Mouse (Mus musculus) forebrain, embryonic 14.5 days (tissue): ENCODE measurements at regions not wholly inside any gene's neighbourhood (a gene's known extent, or its start where the extent isn't known, plus 50 kb on each side); places are given as distances from the start of the nearest gene placed in this dataset.
"Not testable (repeated sequence)": the region's sequence is repeated elsewhere in the genome, so short reads cannot be mapped to it uniquely, and the experiment has no call there.

Source experiments
- ATAC-seq: fragments of 200-750 bp; cut with Nextera tagmentation; 2 replicates; pipeline ENCODE4 v1.8.0; 2017; ENCODE audit warnings: mild to moderate bottlenecking, moderate library complexity
- DNase-seq: peaks from one replicate; pipeline ENCODE4 v3.0.0-alpha.2; 2015; ENCODE audit warnings: low spot score
- H3K27ac ChIP-seq: fragments of 300-500 bp; sonication (generic); 2 replicates; pipeline ENCODE4 v1.5.1; 2014; ENCODE audit warnings: low read depth, mild to moderate bottlenecking, control low read depth, low read length, moderate library complexity
- H3K27me3 ChIP-seq: fragments of 300-500 bp; sonication (generic); replicated peaks from 2 replicates; pipeline ENCODE4 v1.6.1; 2014; ENCODE audit warnings: low read length, control low read depth, mixed read lengths; ENCODE audit not compliant: control insufficient read depth, insufficient read depth
- H3K36me3 ChIP-seq: fragments of 300-500 bp; sonication (generic); 2 replicates; pipeline ENCODE4 v1.6.1; 2014; ENCODE audit warnings: low read length, control low read depth; ENCODE audit not compliant: control insufficient read depth, insufficient read depth
- H3K4me1 ChIP-seq: fragments of 300-500 bp; sonication (generic); 2 replicates; pipeline ENCODE4 v1.6.1; 2014; ENCODE audit warnings: antibody characterized with exemption, low read length, control low read depth; ENCODE audit not compliant: control insufficient read depth, insufficient read depth
- H3K4me2 ChIP-seq: fragments of 300-500 bp; sonication (generic); 2 replicates; pipeline ENCODE4 v1.6.1; 2014; ENCODE audit warnings: mild to moderate bottlenecking, control low read depth, low read length
- H3K4me3 ChIP-seq: fragments of 300-500 bp; sonication (generic); 2 replicates; pipeline ENCODE4 v1.5.1; 2014; ENCODE audit warnings: low read depth, low read length, control low read depth
- H3K9ac ChIP-seq: fragments of 300-500 bp; sonication (generic); 2 replicates; pipeline ENCODE4 v1.6.1; 2014; ENCODE audit warnings: mild to moderate bottlenecking, low read length, control low read depth, moderate library complexity
- H3K9me3 ChIP-seq: fragments of 300-500 bp; sonication (generic); replicated peaks from 2 replicates; pipeline ENCODE4 v1.6.1; 2016; ENCODE audit warnings: low read length, control low read depth, mixed read lengths; ENCODE audit not compliant: control insufficient read depth
- WGBS: fragments of 180-500 bp; shearing (Covaris S2); extraction: QIAGEN DNeasy Blood & Tissue Kit; methylation state at CpG from one replicate; pipeline ENCODE4 v1.1.7; 2014; 5-methylcytosine and 5-hydroxymethylcytosine counted together

- no peaks in the 10 kb centered on the region for H3K4me1 ChIP-seq
- no peak overlapping the region for H3K9ac ChIP-seq
- no peak overlapping the region for H3K4me2 ChIP-seq
- no peak for ATAC-seq
- H3K36me3 ChIP-seq: no peaks in the 10 kb centered on the region
- H3K9me3 ChIP-seq: no peaks in the 10 kb centered on the region
- H3K27me3 ChIP-seq: no peaks in the 10 kb centered on the region
- H3K4me3 ChIP-seq: no peak overlapping the region
- WGBS: 91% methylated on average over 2 of the region's 2 CpGs
- peak; percentile 29 for DNase-seq
- no peak overlapping the region for H3K27ac ChIP-seq
Observed at GRCm38 (mm10) chr1:189532834-189533233, 130.8 kb upstream of the Kcnk2 start.

GRCm38 (mm10) chr1:189526329-189526728 is 124.3 kb upstream of the Kcnk2 start:
- Histone ChIP-seq H3K9ac (no peak overlapping the region), H3K36me3 (no peaks in the 10 kb centered on the region), H3K9me3 (no peaks in the 10 kb centered on the region), H3K4me2 (no peak overlapping the region), H3K4me1 (no peaks in the 10 kb centered on the region), H3K27ac (no peak overlapping the region), H3K27me3 (no peaks in the 10 kb centered on the region), H3K4me3 (no peak overlapping the region)
- no peak for DNase-seq
- no peak for ATAC-seq
- 87% methylated on average over 5 of the region's 5 CpGs for WGBS

- no peak for DNase-seq
- no peaks in the 10 kb centered on the region for H3K4me1 ChIP-seq
- no peak overlapping the region for H3K4me3 ChIP-seq
- 86% methylated on average over 7 of the region's 7 CpGs for WGBS
- no peaks in the 10 kb centered on the region for H3K36me3 ChIP-seq
- H3K27ac ChIP-seq: no peak overlapping the region
- no peaks in the 10 kb centered on the region for H3K27me3 ChIP-seq
- no peak overlapping the region for H3K9ac ChIP-seq
- H3K4me2 ChIP-seq: no peak overlapping the region
- ATAC-seq: no peak
- H3K9me3 ChIP-seq: no peaks in the 10 kb centered on the region
Observed at GRCm38 (mm10) chr1:189515476-189515875, 113.4 kb upstream of the Kcnk2 start.

GRCm38 (mm10) chr1:189513358-189513757 is 111.3 kb upstream of the Kcnk2 start:
- H3K4me2 ChIP-seq: no peak overlapping the region
- no peak overlapping the region for H3K27ac ChIP-seq
- H3K9ac ChIP-seq: no peak overlapping the region
- no peak overlapping the region for H3K4me3 ChIP-seq
- no peaks in the 10 kb centered on the region; the same call in 1 of the 2 replicates for H3K9me3 ChIP-seq
- no peaks in the 10 kb centered on the region for H3K27me3 ChIP-seq
- WGBS: 70% methylated on average over 4 of the region's 4 CpGs
- no peaks in the 10 kb centered on the region for H3K4me1 ChIP-seq
- ATAC-seq (no peak), DNase-seq (no peak)
- no peaks in the 10 kb centered on the region for H3K36me3 ChIP-seq

- H3K27ac ChIP-seq, H3K36me3 ChIP-seq, H3K27me3 ChIP-seq, H3K4me3 ChIP-seq, ATAC-seq, H3K9ac ChIP-seq, H3K9me3 ChIP-seq, H3K4me1 ChIP-seq, H3K4me2 ChIP-seq: not testable (repeated sequence)
- 75% methylated on average over 1 of the region's 1 CpGs for WGBS
- DNase-seq: peak; percentile 16
Observed at GRCm38 (mm10) chr1:189507301-189507700, 105.2 kb upstream of the Kcnk2 start.

- Histone ChIP-seq H3K27ac (no peak overlapping the region), H3K9ac (no peak overlapping the region), H3K4me1 (no peaks in the 10 kb centered on the region; the same call in 1 of the 2 replicates), H3K4me2 (no peak overlapping the region), H3K4me3 (no peak overlapping the region), H3K36me3 (no peaks in the 10 kb centered on the region), H3K9me3 (no peaks in the 10 kb centered on the region), H3K27me3 (no peaks in the 10 kb centered on the region)
- ATAC-seq (no peak), DNase-seq (no peak)
- WGBS: 91% methylated on average over 3 of the region's 3 CpGs
Observed at GRCm38 (mm10) chr1:189499703-189500102, 97.6 kb upstream of the Kcnk2 start.

- Histone ChIP-seq H3K27me3 (no peaks in the 10 kb centered on the region), H3K9ac (no peak overlapping the region), H3K36me3 (no peaks in the 10 kb centered on the region), H3K9me3 (no peaks in the 10 kb centered on the region), H3K4me1 (peaks cover 3% of the 10 kb centered on the region; the same call in 1 of the 2 replicates), H3K4me2 (no peak overlapping the region), H3K27ac (no peak overlapping the region), H3K4me3 (no peak overlapping the region)
- ATAC-seq: no peak
- DNase-seq: no peak
- 69% methylated on average over 4 of the region's 4 CpGs for WGBS
Observed at GRCm38 (mm10) chr1:189499141-189499540, 97.1 kb upstream of the Kcnk2 start.

- ATAC-seq (no peak), DNase-seq (no peak)
- peaks cover 3% of the 10 kb centered on the region; the same call in 1 of the 2 replicates for H3K4me1 ChIP-seq
- no peaks in the 10 kb centered on the region for H3K9me3 ChIP-seq
- no peak overlapping the region for H3K9ac ChIP-seq
- no peak overlapping the region for H3K4me2 ChIP-seq
- no peaks in the 10 kb centered on the region for H3K27me3 ChIP-seq
- no peak overlapping the region for H3K4me3 ChIP-seq
- H3K36me3 ChIP-seq: no peaks in the 10 kb centered on the region
- 87% methylated on average over 9 of the region's 9 CpGs for WGBS
- no peak overlapping the region for H3K27ac ChIP-seq
Observed at GRCm38 (mm10) chr1:189497031-189497430, 95.0 kb upstream of the Kcnk2 start.

GRCm38 (mm10) chr1:189495386-189496150 is 93.5 kb upstream of the Kcnk2 start:
- no peak overlapping the region for H3K9ac ChIP-seq
- peaks cover 3% of the 10 kb centered on the region; the same call in 1 of the 2 replicates for H3K4me1 ChIP-seq
- no peaks in the 10 kb centered on the region for H3K27me3 ChIP-seq
- no peaks in the 10 kb centered on the region for H3K36me3 ChIP-seq
- H3K4me2 ChIP-seq: no peak overlapping the region
- no peak overlapping the region for H3K27ac ChIP-seq
- H3K9me3 ChIP-seq: no peaks in the 10 kb centered on the region
- 78% methylated on average over 11 of the region's 11 CpGs for WGBS
- DNase-seq: peak; percentile 20
- H3K4me3 ChIP-seq: no peak overlapping the region
- no peak for ATAC-seq
